Mouse (Mus musculus) layer of hippocampus, adult 18-20 months (tissue): ENCODE measurements around the gene Dcst2. TPM values are rescaled to one million over a fixed set of nuclear protein-coding genes. Genes with fewer than 3 reads are reported as not detected.

ENCODE experiments used
- DNase-seq, 2 experiments: peaks; one replicate each; pipeline ENCODE4 v3.0.0; 2022; ENCODE audit warnings: low spot score in 2 of 2
- long read RNA-seq: library from polyadenylated mRNA; stranded (forward); transcript quantifications from one replicate; pipeline ENCODE4 v2.0.0, GENCODE M21; 2021
- total RNA-seq, 2 experiments: library from RNA; stranded (reverse); gene quantifications; 2 replicates each; pipeline ENCODE4 v1.2.3; 2021

Dcst2 gene
- total RNA-seq, result under 1 TPM; 0.22 to 0.41 TPM
- long read RNA-seq, partial matches to known transcripts, result 0 of 2 reads
- long read RNA-seq, other reads (novel, unspliced or antisense), result 2 of 2 reads

- no peak for DNase-seq
Observed at GRCm38 (mm10) chr3:89361675-89362074, at the start of gene Dcst2. TSS of gene Dcst2 (plus strand) at chr3:89361975.

- DNase-seq, result no peak
Observed at GRCm38 (mm10) chr3:89314340-89314739, 47.4 kb upstream of the Dcst2 start.

- DNase-seq, result no peak
Observed at GRCm38 (mm10) chr3:89314791-89315190, 47.0 kb upstream of the Dcst2 start.

GRCm38 (mm10) chr3:89315195-89315929, 46.4 kb upstream of the Dcst2 start:
- peak; percentile 61 to 89 for DNase-seq

GRCm38 (mm10) chr3:89315930-89316831, 45.6 kb upstream of the Dcst2 start:
- no peak for DNase-seq

GRCm38 (mm10) chr3:89316833-89317232, 44.9 kb upstream of the Dcst2 start:
- DNase-seq, result peak; percentile 81 to 95

GRCm38 (mm10) chr3:89317246-89317645, 44.5 kb upstream of the Dcst2 start:
- DNase-seq, result no peak

GRCm38 (mm10) chr3:89318316-89318715, 43.5 kb upstream of the Dcst2 start:
- DNase-seq, result no peak

- no peak for DNase-seq
Observed at GRCm38 (mm10) chr3:89318971-89319590, 42.7 kb upstream of the Dcst2 start.

- DNase-seq, result peak in 1 of 2 experiments; percentile 51
Observed at GRCm38 (mm10) chr3:89319591-89320350, 42.0 kb upstream of the Dcst2 start.

- DNase-seq, result peak in 1 of 2 experiments; percentile 47
Observed at GRCm38 (mm10) chr3:89320581-89321182, 41.1 kb upstream of the Dcst2 start.

- DNase-seq, result peak in 1 of 2 experiments; percentile 55
Observed at GRCm38 (mm10) chr3:89321183-89322130, 40.3 kb upstream of the Dcst2 start.

- DNase-seq, result no peak
Observed at GRCm38 (mm10) chr3:89322131-89322500, 39.7 kb upstream of the Dcst2 start.

GRCm38 (mm10) chr3:89322514-89323165, 39.1 kb upstream of the Dcst2 start, which contains the start of gene Efna3:
TSS of gene Efna3 (minus strand) at chr3:89322965.
- DNase-seq, result peak; percentile 87 to 91

- DNase-seq, result no peak
Observed at GRCm38 (mm10) chr3:89325882-89326281, 35.9 kb upstream of the Dcst2 start.

- DNase-seq, result no peak
Observed at GRCm38 (mm10) chr3:89327371-89327870, 34.4 kb upstream of the Dcst2 start.

GRCm38 (mm10) chr3:89328623-89329022, 33.2 kb upstream of the Dcst2 start:
- no peak for DNase-seq

GRCm38 (mm10) chr3:89330346-89330745, 31.4 kb upstream of the Dcst2 start:
- no peak for DNase-seq
